Mouse (Mus musculus) heart, adult 2 months (tissue): ENCODE results near the gene Cd36.

Experiments used
- CTCF ChIP-seq: fragments of 200-600 bp; IDR thresholded peaks from 2 replicates; pipeline ENCODE4 v1.8.1; 2022; ENCODE audit warnings: antibody characterized with exemption, mild to moderate bottlenecking, moderate library complexity
- POLR2A ChIP-seq: fragments of 200-500 bp; IDR thresholded peaks from 2 replicates; pipeline ENCODE4 v1.6.1; 2011; ENCODE audit warnings: mild to moderate bottlenecking, low read depth, low read length, control low read depth; ENCODE audit not compliant: insufficient read depth

- no peak for TF ChIP-seq CTCF
- TF ChIP-seq POLR2A: peak; percentile 58
Measured at GRCm38 (mm10) chr5:17835302-17836097, 53.1 kb downstream of the Cd36 start.
